Mouse (Mus musculus): Measurements from ENCODE around the gene 9230104L09Rik. TPM values are rescaled to one million over a fixed set of nuclear protein-coding genes. Genes with fewer than 3 reads are reported as not detected.

9230104L09Rik gene
- polyA plus RNA-seq, 1 experiment from 2014 or later: not detected

- 35% methylated on average over 8 of the region's 8 CpGs for WGBS (ENCODE audit: insufficient replicate concordance)
- no peaks in the 10 kb centered on the region for H3K9me3 ChIP-seq (replicated peaks)
- no peak overlapping the region for H3K4me2 ChIP-seq
- H3K4me1 ChIP-seq (replicated peaks): no peaks in the 10 kb centered on the region
- H3K9ac ChIP-seq: no peak overlapping the region
- DNase-seq (peak; percentile 17), ATAC-seq (ENCODE audit: low read depth) (peak; percentile 55)
- H3K27me3 ChIP-seq: no peaks in the 10 kb centered on the region
- no peak overlapping the region for H3K4me3 ChIP-seq (replicated peaks)
- H3K36me3 ChIP-seq: no peaks in the 10 kb centered on the region
- H3K27ac ChIP-seq: no peak overlapping the region
Measured at GRCm38 (mm10) chr2:148851116-148851906, 13.5 kb downstream of the 9230104L09Rik start.

DNA sequence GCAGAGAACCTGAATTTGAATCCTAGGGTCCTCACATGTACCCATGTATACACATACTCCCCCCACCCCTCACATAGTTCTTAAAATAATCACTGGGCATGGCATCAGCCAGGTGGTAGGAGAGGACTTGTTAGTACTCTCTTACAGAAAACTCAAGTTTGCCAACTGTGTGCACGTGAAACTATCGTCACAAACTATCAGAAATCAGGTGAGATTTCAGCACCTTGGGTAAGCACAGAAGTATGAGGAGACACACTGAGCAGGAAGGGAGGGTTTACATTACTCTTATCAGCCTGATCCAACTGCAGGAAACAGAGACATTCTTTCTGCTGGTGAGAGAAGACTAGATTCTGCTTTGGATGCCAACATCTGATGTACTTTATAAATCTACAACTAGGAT is 25.6 kb downstream of the 9230104L09Rik start:
- Histone ChIP-seq H3K4me2 (no peak overlapping the region), H3K27ac (no peak overlapping the region), H3K9ac (no peak overlapping the region), H3K9me3 (replicated peaks) (no peaks in the 10 kb centered on the region), H3K36me3 (no peaks in the 10 kb centered on the region), H3K4me3 (replicated peaks) (no peak overlapping the region), H3K4me1 (replicated peaks) (no peaks in the 10 kb centered on the region), H3K27me3 (no peaks in the 10 kb centered on the region)
- ATAC-seq (ENCODE audit: low read depth) (no peak), DNase-seq (no peak)
- 39% methylated on average over 2 of the region's 2 CpGs for WGBS (ENCODE audit: insufficient replicate concordance)

- Histone ChIP-seq H3K9me3 (replicated peaks) (no peaks in the 10 kb centered on the region), H3K4me1 (replicated peaks) (no peaks in the 10 kb centered on the region), H3K4me2 (no peak overlapping the region), H3K9ac (no peak overlapping the region), H3K4me3 (replicated peaks) (no peak overlapping the region), H3K27me3 (no peaks in the 10 kb centered on the region), H3K27ac (no peak overlapping the region), H3K36me3 (no peaks in the 10 kb centered on the region)
- 58% methylated on average over 5 of the region's 5 CpGs for WGBS (ENCODE audit: insufficient replicate concordance)
- ATAC-seq (ENCODE audit: low read depth) (no peak), DNase-seq (no peak)
Measured at GRCm38 (mm10) chr2:148838075-148838777, 26.6 kb downstream of the 9230104L09Rik start.

GRCm38 (mm10) chr2:148834912-148835311 is 29.9 kb downstream of the 9230104L09Rik start, which contains the start of gene Cst9:
Gene Cst9 (plus strand): TSS chr2:148835147.
- H3K9me3 ChIP-seq (replicated peaks): no peaks in the 10 kb centered on the region
- WGBS (ENCODE audit: insufficient replicate concordance): 43% methylated on average over 4 of the region's 4 CpGs
- 0 out of 2 replicates have a peak, but pooled peaks have one; percentile 55 for ATAC-seq (ENCODE audit: low read depth)

GRCm38 (mm10) chr2:148825986-148826385 is 38.9 kb downstream of the 9230104L09Rik start:
- H3K4me3 ChIP-seq (replicated peaks): no peak overlapping the region
- H3K4me1 ChIP-seq (replicated peaks): no peaks in the 10 kb centered on the region
- H3K27me3 ChIP-seq: no peaks in the 10 kb centered on the region
- no peaks in the 10 kb centered on the region for H3K36me3 ChIP-seq
- DNase-seq: no peak
- WGBS (ENCODE audit: insufficient replicate concordance): 30% methylated on average over 1 of the region's 1 CpGs
- H3K9ac ChIP-seq: no peak overlapping the region
- no peak for ATAC-seq (ENCODE audit: low read depth)
- no peak overlapping the region for H3K4me2 ChIP-seq
- no peaks in the 10 kb centered on the region for H3K9me3 ChIP-seq (replicated peaks)
- no peak overlapping the region for H3K27ac ChIP-seq

More at GRCm38 (mm10) chr2:148834912-148835311, 29.9 kb downstream of the 9230104L09Rik start, which contains the start of gene Cst9:
- Histone ChIP-seq H3K9ac (no peak within 1 kb of the TSS), H3K27ac (no peak within 1 kb of the TSS), H3K27me3 (no peaks in the 10 kb centered on the region), H3K4me1 (replicated peaks) (no peaks in the 10 kb centered on the region), H3K4me3 (replicated peaks) (no peak within 1 kb of the TSS), H3K4me2 (no peak within 1 kb of the TSS), H3K36me3 (no peaks in the 10 kb centered on the region)
- DNase-seq: no peak

- Histone ChIP-seq H3K4me1 (replicated peaks) (no peaks in the 10 kb centered on the region), H3K4me2 (no peak within 1 kb of the TSS), H3K27me3 (no peaks in the 10 kb centered on the region), H3K9me3 (replicated peaks) (no peaks in the 10 kb centered on the region), H3K9ac (no peak within 1 kb of the TSS), H3K27ac (no peak within 1 kb of the TSS), H3K4me3 (replicated peaks) (no peak within 1 kb of the TSS), H3K36me3 (no peaks in the 10 kb centered on the region)
- ATAC-seq (ENCODE audit: low read depth) (no peak), DNase-seq (no peak)
Measured at GRCm38 (mm10) chr2:148819909-148820308, 44.9 kb downstream of the 9230104L09Rik start, which contains the start of gene Cst13. Gene Cst13 (plus strand): TSS chr2:148820081.

DNA sequence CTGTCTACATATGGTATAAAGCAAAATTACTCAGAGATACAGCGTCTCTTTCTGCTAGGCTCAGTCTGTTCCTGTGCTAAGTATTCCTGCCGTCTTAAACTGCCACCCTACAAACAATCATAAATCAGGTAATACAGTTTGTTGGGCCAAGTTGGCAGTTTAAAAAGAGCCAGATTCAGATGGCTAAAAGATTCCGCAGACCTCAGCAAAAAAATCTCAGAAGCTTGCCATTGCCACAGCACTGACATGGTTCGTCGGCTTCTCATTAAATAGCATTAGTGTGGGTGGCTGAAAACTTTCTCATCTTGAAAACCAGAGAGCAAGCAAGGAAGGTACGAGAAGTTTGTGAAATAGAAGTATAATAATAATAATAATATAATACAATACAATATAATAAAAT is 58.1 kb downstream of the 9230104L09Rik start:
- ATAC-seq (ENCODE audit: low read depth): no peak
- DNase-seq: no peak
- Histone ChIP-seq H3K4me1 (replicated peaks) (no peaks in the 10 kb centered on the region), H3K9me3 (replicated peaks) (no peaks in the 10 kb centered on the region), H3K27me3 (no peaks in the 10 kb centered on the region), H3K9ac (no peak overlapping the region), H3K4me3 (replicated peaks) (no peak overlapping the region), H3K27ac (no peak overlapping the region), H3K36me3 (no peaks in the 10 kb centered on the region), H3K4me2 (no peak overlapping the region)
- WGBS (ENCODE audit: insufficient replicate concordance): 57% methylated on average over 6 of the region's 6 CpGs

DNA sequence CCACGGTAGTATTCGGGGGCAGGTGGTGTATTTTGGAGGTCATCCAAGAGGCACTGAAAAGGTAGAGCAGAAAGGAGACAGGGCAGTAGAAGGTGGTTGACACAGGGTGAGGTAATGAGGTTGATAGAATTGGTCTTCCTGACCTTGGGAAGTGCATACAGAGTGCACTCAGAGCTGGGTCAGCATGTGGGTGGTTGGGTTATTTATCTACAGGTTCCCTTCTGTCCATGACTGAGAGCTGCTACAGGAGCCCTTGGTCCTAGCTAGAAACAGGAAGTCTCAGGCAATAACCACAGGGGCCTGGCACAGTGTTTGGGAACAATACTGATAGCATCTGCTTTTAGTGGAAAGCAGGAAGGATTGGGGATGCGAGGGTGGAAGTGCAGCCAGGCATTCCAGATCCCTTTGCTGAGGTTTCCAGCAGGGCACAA is 63.3 kb downstream of the 9230104L09Rik start:
- no peaks in the 10 kb centered on the region for H3K9me3 ChIP-seq (replicated peaks)
- no peaks in the 10 kb centered on the region for H3K27me3 ChIP-seq
- 28% methylated on average over 3 of the region's 3 CpGs for WGBS (ENCODE audit: insufficient replicate concordance)
- no peaks in the 10 kb centered on the region for H3K36me3 ChIP-seq
- H3K4me1 ChIP-seq (replicated peaks): no peaks in the 10 kb centered on the region
- H3K27ac ChIP-seq: no peak overlapping the region
- H3K9ac ChIP-seq: no peak overlapping the region
- H3K4me2 ChIP-seq: no peak overlapping the region
- DNase-seq (no peak), ATAC-seq (ENCODE audit: low read depth) (peak; percentile 45; the same call in 1 of the 2 replicates)
- no peak overlapping the region for H3K4me3 ChIP-seq (replicated peaks)

DNA sequence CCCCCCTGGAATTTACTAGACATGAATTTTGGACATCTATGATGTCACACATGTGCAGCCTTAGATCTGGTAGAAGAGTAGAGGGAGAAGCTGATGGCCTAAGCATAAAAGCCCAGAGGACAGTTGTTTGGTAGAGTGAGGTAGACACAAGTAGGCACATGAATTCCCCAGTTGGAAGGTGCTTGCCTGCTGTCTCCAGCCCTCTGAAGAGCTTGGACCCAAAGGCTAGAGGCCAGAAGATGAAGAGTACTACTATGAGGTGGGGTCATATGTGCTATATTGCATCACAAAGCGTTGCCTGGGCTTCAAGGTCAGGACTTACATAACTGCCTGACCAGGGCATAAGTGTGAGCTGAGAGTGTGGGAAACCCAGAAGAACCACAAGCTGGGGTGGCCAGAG is 66.4 kb downstream of the 9230104L09Rik start, which contains the start of gene Cst8:
TSS of gene Cst8 (plus strand) at position 301 of the 400 bp plus-strand sequence.
- H3K27me3 ChIP-seq: no peaks in the 10 kb centered on the region
- no peak within 1 kb of the TSS for H3K4me2 ChIP-seq
- ATAC-seq (ENCODE audit: low read depth) (no peak), DNase-seq (no peak)
- H3K27ac ChIP-seq: no peak within 1 kb of the TSS
- no peaks in the 10 kb centered on the region for H3K4me1 ChIP-seq (replicated peaks)
- no peaks in the 10 kb centered on the region for H3K36me3 ChIP-seq
- H3K9ac ChIP-seq: no peak within 1 kb of the TSS
- no peaks in the 10 kb centered on the region for H3K9me3 ChIP-seq (replicated peaks)
- no peak within 1 kb of the TSS for H3K4me3 ChIP-seq (replicated peaks)
- 44% methylated on average over 1 of the region's 1 CpGs for WGBS (ENCODE audit: insufficient replicate concordance)

All from liver, embryonic 13.5 days (tissue).